Mouse (Mus musculus) urinary bladder, postnatal 4 days (tissue): ENCODE results near the gene Dennd6a.

Experiments used
- DNase-seq, 2 experiments: peaks; one replicate each; pipeline ENCODE4 v3.0.0; 2021 to 2022; ENCODE audit warnings: low spot score in 2 of 2

Dennd6a gene

DNA sequence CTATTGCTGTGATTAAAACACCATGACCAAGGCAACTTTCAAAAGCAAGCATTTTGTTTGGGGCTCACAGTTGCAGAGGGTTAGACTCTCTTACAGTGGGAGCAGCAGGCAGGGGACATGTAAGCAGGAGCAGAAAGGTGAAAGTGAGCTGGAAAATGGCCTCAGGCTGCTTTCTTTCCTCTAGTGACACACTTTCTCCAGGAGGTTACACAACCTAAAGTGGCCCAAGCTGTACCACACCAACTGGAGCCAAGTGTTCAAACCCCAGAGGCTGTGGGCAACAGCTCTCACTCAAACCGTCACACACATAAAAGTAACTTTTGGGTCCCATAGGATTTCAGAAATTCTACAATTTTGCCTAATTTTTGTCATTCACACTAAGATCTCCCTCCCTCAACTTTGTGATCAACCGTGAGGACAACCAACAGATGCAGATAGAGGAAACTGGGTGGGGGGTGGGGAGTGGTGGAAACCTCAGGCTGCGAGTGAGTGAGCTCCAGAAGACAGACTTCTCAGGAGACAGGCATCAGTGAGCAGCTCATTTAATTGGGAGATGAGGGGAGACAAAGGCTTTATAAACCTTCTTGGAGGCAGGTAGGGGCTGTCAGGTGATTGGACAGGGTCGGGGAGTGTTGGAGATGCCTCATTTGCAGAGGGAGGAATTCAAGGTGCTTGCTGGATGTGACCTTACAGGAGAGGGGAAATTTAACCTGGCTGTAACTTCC is 1.5 kb upstream of the Dennd6a start:
- DNase-seq = no peak

DNA sequence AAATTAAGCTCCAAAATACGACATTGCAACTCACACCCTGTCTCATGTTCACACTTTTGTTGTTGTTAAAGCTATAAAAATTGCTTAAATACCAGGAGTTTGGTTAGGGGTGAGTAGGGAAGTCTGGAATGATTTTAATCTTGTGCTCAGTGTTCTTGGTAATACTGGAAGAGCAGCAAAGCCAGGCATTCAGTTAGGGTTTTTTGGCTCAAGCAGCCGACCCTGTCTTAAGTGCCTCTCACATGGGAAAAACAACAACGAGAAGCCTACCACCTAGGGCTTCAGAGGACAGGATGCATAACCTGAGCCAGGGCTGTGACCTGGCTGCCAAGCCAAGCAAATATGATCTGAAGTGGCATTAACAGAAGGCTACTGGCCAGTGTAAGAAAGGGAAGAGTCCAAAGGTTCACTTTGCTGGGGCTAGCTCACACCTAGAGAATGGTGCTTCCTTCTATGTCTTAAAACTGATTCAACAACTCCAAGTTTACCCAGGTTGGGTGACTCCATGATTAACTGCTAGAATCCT is 2.7 kb downstream of the Dennd6a start:
- no peak for DNase-seq

DNA sequence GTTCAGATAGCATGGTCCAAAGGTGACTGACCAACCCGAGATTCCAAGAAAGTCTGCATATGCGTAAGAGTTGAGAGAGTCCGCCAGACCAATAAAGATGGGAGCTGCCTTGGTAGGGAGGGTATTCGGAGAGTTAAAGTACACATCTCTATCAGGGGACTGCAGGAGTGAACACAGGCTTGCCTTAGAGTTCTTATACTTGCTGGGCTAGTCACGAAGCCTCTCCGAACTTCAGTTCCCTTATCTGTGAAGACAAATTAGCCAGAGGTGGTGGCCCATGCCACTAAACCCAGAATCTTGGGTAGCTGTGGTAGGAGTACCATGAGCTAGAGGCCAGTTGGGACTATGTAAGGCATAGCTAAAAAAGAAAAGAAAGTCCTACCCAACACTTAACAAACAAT is 5.1 kb downstream of the Dennd6a start:
- no peak for DNase-seq

DNA sequence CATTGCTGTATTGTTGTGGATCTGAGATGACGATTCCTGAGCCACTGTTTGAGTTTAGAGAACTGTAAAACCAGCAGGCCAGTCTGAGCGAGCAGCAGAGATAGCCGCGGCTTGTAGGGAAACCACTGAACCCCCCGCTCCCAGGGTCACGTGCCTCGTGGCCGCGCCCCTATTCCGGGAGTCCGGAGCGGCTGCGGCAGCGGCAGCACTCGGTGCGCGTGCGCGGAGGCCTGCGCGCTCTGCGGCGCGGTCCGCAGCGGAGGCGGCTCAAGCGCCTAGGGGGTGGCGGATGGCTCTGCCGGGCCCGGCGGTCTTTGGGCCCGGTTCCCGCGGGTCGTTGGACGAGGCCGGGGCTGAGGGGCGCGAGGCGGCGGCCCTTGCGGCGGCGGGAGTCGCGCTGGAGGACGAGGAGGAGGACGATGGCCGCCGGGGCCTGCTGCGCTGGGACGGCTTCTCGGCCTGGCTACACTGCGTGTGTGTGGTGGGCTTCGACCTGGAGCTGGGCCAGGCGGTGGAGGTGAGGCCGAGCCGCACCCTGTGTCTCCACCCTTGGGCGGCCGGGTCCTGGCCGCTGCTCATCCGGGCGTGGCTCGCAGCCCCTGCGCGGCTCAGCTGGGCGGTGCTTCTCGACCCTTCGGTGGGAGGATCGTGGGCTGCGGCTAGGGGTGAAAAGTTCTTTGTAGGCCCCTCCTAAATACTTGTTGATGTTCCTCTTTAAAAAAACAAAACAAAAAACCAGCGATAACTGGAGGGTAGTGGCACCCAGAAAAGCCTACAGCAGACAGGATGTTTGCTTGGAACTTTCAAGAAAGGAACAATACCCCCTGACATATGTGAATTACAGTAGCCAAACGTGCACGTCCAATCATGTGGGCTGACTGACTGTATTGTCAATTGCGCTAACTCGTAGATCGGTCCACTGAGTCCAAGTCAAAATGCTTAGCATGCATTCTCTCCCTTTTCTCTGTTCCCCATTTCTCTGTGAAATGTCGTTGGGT is 6.0 kb downstream of the Dennd6a start:
- peak; percentile 85 to 89 for DNase-seq

DNA sequence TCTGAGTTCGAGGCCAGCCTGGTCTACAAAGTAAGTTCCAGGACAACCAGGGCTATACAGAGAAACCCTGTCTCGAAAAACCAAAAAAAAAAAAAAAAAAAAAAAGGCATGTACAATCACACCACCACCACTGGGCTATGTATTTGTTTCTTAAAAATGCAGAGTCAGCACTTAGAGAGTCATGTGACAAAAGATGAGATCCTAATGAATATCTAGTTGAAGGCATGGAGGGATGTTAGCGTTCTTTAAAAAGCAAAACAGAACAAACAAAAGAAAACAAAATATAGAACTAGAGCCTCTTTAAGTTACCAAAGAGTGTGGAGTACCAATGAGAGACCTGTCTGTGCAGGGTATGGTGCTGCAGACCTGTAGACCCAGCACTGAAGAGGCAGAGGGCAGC is 10.0 kb downstream of the Dennd6a start:
- no peak for DNase-seq

DNA sequence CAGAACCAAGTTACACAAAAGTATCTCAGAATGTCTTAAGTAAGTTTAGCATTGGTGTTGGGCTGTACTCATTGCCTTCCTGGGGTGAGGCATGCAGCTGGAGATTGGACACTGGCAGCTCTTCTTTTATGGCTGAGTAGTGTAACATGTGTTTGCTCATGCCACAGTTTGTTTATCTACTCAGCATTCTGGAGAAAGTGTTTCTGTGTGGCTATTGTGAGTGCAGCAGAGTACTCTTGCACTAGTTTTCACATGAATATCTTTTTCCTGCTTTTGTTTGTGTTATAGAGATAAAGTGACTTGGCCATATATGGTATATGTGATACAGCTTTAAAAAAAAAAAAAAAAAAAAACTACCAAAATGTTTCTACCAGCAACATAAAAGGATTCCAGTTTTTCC is 13.5 kb downstream of the Dennd6a start:
- no peak for DNase-seq

DNA sequence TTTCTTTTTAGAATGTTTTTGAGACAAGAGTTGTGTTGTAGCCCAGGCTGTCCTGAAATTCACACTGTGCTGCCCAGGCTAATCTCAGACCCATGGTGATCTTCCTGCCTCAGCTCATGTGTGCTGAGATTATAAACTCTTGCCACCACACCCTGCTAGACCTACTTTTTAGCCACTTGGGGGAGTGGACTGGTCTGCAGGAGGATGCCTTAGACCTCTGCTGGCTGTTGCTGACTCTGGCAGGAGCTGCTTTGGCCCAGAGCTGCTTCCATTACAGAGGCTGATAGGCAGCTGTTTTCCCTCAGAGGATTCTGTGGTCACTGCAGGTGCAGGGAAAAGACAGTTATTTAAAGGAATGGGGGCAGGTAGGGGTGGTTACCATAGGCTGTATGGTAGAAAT is 17.7 kb downstream of the Dennd6a start:
- no peak for DNase-seq

DNA sequence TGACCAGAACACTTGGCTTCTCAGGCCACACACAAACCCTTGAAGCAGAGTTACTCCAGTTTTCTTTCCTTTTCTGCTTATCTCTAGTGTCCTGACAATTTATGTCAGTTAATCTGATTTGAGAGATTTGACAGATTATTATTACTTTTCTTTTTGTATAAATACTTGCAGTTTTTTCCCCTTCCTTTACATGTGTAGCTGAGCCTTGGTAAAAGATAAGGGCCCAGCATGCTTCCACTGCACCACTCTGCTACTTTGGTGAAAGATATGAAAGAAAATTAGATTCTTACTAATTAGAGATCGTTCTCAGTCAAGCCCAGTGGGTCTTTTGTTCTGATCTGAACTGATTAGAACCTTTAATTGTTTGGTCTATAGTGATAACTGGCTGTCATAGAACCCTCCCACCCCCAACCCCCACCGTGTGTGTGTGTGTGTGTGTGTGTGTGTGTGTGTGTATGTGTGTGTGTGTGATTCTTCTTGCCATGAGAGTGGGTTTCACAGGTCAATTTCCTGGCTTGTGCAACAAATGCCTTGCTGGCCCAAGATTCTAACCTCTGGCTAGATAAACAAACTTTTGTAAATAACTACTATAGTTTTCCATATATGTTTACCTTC is 19.7 kb downstream of the Dennd6a start:
- DNase-seq = no peak

DNA sequence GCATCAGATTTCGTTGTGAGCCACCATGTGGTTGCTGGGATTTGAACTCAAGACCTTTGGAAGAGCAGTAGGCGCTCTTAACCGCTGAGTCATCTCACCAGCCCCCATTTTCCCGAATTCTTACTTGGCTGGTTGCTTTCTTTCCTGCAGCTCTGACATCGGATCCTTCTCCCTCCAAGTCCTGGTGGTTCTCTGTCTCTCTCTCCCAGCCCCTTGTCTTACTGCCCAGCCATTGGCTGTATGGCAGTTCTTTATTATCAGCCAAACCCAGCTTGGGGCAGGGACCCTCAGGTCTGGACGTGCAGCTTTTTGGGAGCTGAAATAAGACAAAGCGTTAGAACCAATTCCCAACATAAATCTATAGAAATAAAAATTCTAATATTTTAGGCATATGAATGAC is 21.5 kb downstream of the Dennd6a start:
- DNase-seq = no peak

DNA sequence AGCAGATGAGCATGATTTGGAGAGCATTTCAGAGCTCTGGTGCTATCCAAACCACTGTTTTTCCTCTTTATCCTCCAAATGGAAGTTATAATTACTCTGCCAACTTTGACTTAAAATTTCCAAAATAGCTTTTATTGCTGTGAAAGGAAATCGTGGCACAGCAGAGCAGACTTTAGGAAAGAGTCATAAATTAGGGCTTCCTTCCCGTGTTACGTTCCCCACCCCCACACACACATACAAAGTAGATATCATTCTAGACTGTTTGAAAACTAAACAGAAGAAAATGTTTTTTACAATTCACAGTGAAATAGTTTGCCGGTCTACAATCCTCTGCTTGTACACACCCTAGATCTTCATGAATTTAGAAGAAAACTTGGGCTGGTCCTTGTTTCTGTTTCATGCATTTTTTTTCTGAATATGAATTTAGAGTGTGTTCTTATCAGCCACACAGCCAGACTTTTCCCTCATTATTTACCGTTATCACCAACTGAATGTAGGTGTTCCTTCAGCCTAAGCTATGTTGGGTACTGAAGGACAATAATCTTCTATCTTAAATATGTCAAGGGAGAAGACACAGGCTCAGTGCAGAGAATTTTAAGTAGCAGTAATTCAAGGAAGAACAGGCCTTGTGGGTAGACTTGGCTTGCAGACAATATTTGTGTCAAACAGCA is 22.2 kb downstream of the Dennd6a start:
- DNase-seq = no peak

DNA sequence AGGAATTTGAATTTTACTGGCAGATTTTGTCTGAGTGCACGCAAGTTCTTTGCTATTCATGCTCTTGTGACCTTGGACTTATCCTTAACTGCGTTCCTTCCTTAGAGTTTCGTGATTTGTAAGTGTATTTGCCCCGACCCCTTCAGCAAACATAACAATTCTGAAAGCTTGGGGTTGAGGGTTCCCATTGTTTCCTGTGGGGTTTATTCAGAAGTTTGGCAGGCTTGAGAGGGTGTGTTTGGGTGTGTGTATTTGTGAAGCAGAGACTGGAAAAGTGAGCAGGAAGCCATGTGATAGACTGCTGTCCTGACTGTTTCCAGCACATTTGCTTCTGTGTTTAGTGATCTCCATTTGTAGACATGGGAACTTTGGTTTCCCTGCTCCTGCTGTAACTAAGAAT is 31.7 kb downstream of the Dennd6a start:
- no peak for DNase-seq

DNA sequence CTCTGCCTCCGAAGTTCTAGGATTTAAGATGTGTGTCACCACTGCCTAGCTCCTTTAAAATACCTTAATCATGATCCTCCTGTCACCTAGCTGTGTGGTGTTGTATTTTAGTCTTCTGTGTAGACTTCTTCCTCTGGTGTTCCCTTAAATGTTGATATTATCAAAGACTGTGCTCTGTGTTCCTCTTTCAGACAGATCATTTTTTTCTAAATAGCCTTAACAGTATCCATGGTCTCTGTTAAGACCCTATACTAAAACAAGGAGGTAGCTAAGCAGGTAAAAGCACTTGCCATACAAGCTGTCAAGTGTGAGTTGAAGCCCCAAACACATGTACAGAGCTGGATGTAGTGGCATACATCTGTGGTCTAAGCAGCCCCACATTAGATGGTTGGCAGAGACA is 36.0 kb downstream of the Dennd6a start:
- DNase-seq = no peak

DNA sequence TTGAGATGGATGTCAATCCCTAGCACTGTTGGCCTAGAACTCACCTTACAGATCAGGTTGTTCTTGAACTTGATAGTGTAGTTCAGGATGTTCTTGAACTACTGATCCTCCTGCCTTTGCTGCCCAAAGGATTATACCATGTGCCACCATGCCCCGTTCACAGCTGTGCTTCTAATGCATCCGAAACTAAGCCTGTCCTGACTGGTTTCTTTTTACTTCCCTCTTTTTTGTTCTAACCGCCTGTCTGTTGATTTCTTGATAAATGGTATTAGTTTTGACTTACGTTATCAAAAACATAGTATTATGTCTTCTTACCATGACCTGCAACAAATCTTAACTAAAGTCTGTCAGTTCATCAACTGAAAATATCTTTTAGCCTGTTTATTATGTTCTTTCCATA is 37.0 kb downstream of the Dennd6a start:
- no peak for DNase-seq

DNA sequence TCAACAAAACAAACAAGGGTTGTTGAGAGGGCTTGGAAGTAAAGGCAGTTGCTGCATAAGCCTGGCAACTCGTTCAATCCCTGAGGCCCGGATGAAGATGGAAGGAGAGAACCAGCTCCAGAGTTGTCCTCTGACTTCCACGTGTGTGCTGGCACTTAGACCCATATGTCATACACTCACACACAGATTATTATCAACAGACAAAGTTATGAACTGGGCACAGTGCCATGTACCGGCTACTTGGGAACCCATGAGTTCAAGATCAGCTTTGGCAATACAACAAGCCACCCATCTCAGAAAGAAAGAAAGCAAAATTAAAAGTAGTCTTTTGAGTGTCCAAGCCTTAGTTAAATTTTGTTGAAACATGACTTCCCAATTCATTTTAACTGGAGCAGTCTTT is 51.6 kb downstream of the Dennd6a start:
- no peak for DNase-seq

DNA sequence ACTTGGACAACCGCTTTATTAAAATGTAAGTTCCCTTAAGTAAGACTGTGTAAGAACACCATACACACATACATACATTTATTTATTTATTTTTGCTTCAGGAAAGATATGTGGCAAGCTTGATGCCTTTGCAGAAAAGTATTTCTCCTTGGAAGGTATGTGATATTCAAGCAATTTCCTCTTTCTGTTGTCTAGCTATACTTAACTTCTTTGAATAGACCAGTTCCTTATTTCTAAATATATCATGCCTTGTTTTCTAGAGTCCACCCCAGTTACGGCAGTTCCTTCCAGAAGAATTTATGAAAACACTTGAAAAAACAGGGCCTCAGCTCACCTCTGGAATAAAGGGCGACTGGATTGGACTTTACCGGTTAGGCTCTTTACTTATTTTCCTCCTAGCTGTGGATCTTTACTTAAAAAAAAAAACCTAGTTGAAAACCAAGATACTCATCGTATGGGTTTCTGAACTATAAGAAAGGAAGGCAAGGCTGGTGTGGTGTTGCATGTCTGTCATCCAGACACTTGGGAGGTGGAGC is 53.0 kb downstream of the Dennd6a start:
- no peak for DNase-seq

DNA sequence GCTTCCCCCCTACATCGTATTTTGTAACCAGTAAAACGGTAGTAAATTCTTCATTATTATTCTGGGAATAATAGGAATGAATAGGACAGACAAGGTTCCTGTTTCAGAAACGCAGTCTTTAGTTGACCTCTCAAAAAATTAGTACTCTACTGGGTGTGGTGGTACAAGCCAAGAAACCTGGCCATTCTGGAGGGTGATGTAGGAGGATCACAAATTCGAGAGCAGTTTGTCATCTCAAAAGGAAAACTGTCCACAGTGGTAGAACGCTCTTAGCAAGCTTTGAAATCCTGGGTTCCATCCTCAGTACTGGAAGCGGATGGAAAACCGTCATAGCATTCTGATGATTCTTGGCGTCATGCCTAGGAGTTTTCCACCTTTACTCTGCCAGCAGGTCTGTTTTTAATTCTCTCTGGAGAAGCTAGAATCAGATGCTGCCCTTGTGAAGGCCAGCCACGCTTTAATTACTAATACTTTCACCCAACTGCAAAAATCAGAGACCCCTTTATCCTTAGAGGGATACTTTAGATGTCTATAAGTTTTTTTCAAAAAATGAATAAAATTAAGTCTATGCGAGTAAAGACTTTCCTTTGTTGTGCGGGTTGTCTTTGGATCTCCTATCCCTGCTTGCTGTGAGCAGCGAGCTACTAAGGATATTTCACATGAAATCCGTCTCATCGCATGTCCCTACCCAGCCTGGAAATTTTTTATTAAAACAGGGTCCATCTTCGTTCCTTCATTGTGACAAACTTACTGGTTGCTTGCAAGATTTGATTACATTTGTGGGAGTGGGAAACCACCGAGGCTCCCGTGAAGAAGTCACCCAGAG is 63.6 kb downstream of the Dennd6a start:
- DNase-seq = no peak

DNA sequence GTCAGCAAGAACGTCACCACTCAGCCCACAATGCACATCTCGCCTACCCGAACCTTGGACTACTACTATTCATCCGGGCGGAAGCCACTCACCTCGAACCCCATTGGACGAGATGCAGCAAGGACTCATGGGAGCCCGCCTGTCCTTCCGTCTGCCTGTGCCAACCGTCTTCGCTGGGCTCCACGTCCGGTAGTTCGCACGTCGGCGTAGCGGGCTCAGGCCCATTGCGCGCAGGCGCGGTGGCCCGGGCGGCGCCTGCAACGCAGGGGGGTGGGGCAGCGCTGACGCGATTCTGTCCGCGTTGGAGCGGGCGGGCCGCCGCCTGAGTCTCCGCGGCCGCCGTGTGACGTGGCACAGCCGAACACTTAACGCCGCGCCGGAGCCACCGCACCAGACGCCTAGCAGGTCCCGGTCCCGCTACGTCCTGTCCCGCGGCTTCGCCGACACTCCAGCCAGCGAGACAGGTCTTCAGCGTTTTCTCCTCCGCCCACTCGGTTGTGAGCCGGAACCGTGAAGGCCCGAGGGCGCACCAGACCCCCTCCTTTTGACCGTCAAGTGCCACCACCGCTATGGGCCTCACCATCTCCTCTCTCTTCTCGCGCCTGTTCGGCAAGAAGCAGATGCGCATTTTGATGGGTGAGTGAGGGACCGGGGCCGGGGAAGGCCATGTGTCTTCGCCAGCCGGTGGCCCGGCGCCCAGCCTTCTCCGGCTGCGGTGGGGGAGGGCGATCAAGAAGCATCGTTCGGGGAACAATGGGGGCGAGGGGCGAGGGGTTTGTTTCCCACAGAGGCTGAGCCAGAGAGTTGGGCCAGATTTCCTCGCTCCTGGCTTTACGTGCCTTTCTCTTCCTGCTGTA is 64.4 kb downstream of the Dennd6a start, which contains the start of gene Arf4:
Arf4 (plus strand) TSS at position 224 of the 857 bp plus-strand sequence.
- peak; percentile 97 to 98 for DNase-seq

DNA sequence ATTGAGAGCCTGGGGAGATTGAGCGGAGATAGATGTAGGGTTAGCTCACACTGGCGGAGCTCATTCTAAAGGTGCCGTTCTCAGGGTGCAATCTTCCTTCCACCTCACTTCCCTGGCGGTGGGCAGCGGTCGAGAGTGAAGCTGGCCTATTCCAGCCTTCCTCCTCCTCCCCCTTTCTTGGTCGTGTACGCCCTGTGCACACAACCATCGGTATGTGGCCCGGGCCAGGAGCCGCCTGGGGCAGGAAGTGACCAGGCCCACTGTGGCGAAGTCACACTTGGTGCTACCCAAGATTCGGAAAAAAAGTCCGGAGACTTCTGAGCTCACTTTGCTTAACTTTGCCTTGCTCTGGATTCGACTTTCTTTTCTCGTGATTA is 65.0 kb downstream of the Dennd6a start:
- peak; percentile 57 to 71 for DNase-seq

DNA sequence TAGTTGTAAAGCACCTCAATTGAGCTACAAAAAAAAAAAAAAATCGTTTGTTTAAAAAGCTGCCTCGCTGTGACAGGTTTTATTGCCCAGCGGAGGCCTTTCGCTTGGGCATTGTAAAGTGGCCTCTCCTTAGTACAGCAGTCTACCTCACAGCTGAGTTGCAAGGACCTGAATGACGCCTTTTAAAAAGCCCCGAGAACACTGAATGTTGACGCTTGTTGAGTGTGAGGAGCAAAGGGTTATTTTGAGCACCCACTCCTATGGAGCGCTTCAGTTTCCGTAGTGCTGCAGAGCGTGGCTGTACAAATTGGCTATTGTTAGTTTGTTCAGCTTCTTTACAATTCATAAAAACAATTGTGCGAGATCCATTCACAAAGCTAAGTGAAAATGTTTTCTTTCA is 65.6 kb downstream of the Dennd6a start:
- DNase-seq = no peak

DNA sequence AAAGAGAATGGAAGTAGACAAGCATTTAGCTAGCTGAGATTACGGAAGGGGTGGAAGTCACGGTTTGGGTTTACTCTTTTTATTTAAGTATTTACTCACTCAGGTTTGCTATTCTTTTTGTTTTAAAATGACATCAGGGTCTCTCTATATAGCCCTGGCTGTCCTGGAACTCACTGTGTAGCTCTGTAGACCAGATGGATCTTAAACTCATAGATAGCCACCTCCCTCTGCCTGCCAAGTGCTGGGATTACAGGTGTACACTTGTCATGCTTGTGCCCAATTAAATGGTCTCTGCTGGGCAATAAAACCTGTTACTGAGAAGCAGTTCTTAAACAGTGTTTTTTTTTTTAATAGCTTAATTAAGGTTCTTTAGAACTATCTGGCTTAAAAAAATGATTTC is 66.3 kb downstream of the Dennd6a start:
- DNase-seq = no peak
